Mouse (Mus musculus) heart, embryonic 11.5 days (tissue): Measurements from ENCODE around the gene Cd40lg. TPM values are rescaled to one million over a fixed set of nuclear protein-coding genes. Genes with fewer than 3 reads are reported as not detected.

Experiments
- polyA plus RNA-seq: library from polyadenylated mRNA; unstranded; fragments of >200 nt; fragmentation: Nextera tagmentation; extraction: Ambion mirVana; gene quantifications from 2 replicates; pipeline ENCODE4 v1.2.1, GENCODE M21; 2014

The Cd40lg gene
- polyA plus RNA-seq, 1 experiment from 2014 or later = not detected

Other genes with a start within 250 kb of the Cd40lg start
- gene Brs3, start 169.1 kb upstream of the Cd40lg start, polyA plus RNA-seq = not detected in 2 replicates
- gene Htatsf1, start 158.6 kb upstream of the Cd40lg start, polyA plus RNA-seq = 60.6 and 60.8 TPM in 2 replicates
- gene Vgll1, start 124.0 kb upstream of the Cd40lg start, polyA plus RNA-seq = 0.09 TPM in 1 of 2 replicates, not detected in the other
- gene Arhgef6, start 126.6 kb downstream of the Cd40lg start, polyA plus RNA-seq = 26.5 and 31.9 TPM in 2 replicates
- 94.5 and 96.2 TPM in 2 replicates for gene Rbmx, start 180.9 kb downstream of the Cd40lg start, polyA plus RNA-seq
- gene Gm364, start 197.0 kb downstream of the Cd40lg start, polyA plus RNA-seq = not detected in 2 replicates